Mouse (Mus musculus) layer of hippocampus, adult 8-10 months (tissue): Measurements from ENCODE around the gene Kcnk12. TPM values are rescaled to one million over a fixed set of nuclear protein-coding genes. Genes with fewer than 3 reads are reported as not detected.

Source experiments
- DNase-seq, 2 experiments: peaks; one replicate each; pipeline ENCODE4 v3.0.0; 2022; ENCODE audit warnings: low spot score in 2 of 2
- total RNA-seq, 4 experiments: library from RNA; stranded (reverse); gene quantifications; 2 replicates each; pipeline ENCODE4 v1.2.4; 2022

Kcnk12 gene
- total RNA-seq, 4 experiments from 2014 or later, result 21.5 to 23.8 (median 22.6) TPM

- DNase-seq, result no peak
These were observed 73.1 kb downstream of the Kcnk12 start for GRCm38 (mm10) chr17:87724727-87725126.

GRCm38 (mm10) chr17:87700101-87700500 lies 97.7 kb downstream of the Kcnk12 start:
- no peak for DNase-seq

- DNase-seq, result no peak
These were observed 98.6 kb downstream of the Kcnk12 start for GRCm38 (mm10) chr17:87698996-87699765.

GRCm38 (mm10) chr17:87696814-87697213 lies 101.0 kb downstream of the Kcnk12 start:
- no peak for DNase-seq

GRCm38 (mm10) chr17:87695874-87696465 lies 101.8 kb downstream of the Kcnk12 start:
- no peak for DNase-seq

Other genes starting within 250 kb of the Kcnk12 start
- under 1 TPM in 3 of 4 experiments, not detected in 1; 0.35 to 0.78 (median 0.68) TPM for gene Epcam, start 162.0 kb downstream of the Kcnk12 start, total RNA-seq
- 10 to 100 TPM; 36.5 to 39.5 (median 38.1) TPM for gene Msh2, start 125.7 kb downstream of the Kcnk12 start, total RNA-seq
- gene Rpl36-ps4, start 123.0 kb upstream of the Kcnk12 start, total RNA-seq, result not detected
- gene Msh6, start 177.1 kb upstream of the Kcnk12 start, total RNA-seq, result 10 to 100 TPM; 15.0 to 15.8 (median 15.6) TPM